Mouse (Mus musculus): ENCODE measurements around the gene Smc4. TPM values are rescaled to one million over a fixed set of nuclear protein-coding genes. Genes with fewer than 3 reads are reported as not detected.

Gene Smc4
- 63.7 and 91.4 TPM in 2 replicates for total RNA-seq (2012; rRNA removed)

DNA sequence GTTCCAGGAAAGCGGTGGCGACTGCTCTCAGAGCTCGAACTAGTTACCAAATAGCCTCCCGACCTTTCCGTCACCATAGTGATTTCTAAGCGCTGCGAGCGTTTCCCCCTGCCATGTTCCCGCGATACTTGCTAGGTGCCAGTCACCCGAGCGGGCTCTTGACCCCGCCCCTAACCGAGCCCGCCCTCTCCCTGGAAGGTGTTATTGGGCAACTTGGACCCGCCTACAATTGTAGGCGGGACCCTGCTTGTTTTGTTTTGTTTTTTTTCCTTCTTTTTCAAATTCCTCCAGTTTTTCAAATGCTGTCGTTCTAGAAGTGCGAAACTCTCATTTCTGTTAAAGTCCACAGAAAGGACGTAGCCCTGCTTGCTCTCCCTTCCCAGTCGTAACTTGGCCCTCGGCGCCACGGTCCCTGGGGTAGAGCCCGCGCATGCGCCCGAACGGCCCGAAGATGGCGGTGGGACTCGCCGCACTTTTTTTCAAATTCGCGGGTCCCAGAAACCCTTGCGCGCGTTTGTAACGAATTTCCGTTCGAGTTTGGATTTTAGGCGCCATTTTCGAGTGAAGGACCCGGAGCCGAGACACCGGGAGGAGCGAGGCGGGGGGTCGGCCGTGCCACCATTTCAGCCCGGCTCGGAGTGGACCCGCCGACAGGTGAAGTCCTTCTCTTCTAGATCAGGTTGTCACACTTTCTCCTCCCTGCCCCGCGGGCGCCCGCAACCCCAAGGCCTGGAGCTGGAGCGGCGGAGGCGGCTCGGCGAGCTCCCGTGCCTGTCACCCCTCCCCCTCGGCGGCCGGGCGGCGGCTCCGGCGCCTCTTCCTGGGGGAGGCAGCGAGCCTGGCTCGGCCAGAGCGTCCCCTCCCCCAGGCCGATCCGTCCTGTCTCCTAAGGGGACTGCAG lies at the start of gene Smc4, which contains the start of gene Ift80:
Gene Smc4, plus strand, starts transcription at position 302 of the 901 bp plus-strand sequence.
Gene Ift80, minus strand, starts transcription at position 134 of the 901 bp plus-strand sequence.
- TF ChIP-seq ZC3H11A (IDR thresholded peaks at IDR 0.05; ENCODE audit: borderline replicate concordance, low read depth, low read length) (no peak), ZNF384 (IDR thresholded peaks at IDR 0.05; ENCODE audit: low read depth, low read length) (peak; percentile 95), CHD2 (IDR thresholded peaks at IDR 0.05; ENCODE audit: low read depth, low read length) (peak; percentile 86)
- DNase-seq (ENCODE audit: low read depth, low spot score): peak; percentile 97
- Histone ChIP-seq H3K9me3 (ENCODE audit: control insufficient read depth, insufficient read depth, low read depth, low read length) (no peaks in the 10 kb centered on the region), H3K4me1 (ENCODE audit: control insufficient read depth in 2 of 2, insufficient read depth in 2 of 2, low read length in 2 of 2, poor library complexity in 1 of 2) (0 out of 4 replicates have a peak, but pooled peaks cover 0 to 2% of the 10 kb centered on the region in 2 experiments), H3K9ac (ENCODE audit: insufficient read depth, low read depth, low read length, poor library complexity, severe bottlenecking) (peak within 1 kb of the TSS; percentile 99), H3K27ac (ENCODE audit: insufficient read depth, low read depth, low read length, poor library complexity, severe bottlenecking) (peak within 1 kb of the TSS; percentile 96), H3K4me3 (ENCODE audit: insufficient read depth in 1 of 2, low read depth in 1 of 2, low read length in 2 of 2, poor library complexity in 1 of 2, severe bottlenecking in 1 of 2) (peak within 1 kb of the TSS; percentile 97), H3K36me3 (ENCODE audit: control insufficient read depth, insufficient read depth, low read length, poor library complexity, severe bottlenecking) (no peaks in the 10 kb centered on the region; the same call in 1 of the 2 replicates)
- in situ Hi-C loops (cut with MboI; ENCODE audit: low sequenced_read_pairs in 2 of 2, unreplicated experiment in 2 of 2): no loop called here

DNA sequence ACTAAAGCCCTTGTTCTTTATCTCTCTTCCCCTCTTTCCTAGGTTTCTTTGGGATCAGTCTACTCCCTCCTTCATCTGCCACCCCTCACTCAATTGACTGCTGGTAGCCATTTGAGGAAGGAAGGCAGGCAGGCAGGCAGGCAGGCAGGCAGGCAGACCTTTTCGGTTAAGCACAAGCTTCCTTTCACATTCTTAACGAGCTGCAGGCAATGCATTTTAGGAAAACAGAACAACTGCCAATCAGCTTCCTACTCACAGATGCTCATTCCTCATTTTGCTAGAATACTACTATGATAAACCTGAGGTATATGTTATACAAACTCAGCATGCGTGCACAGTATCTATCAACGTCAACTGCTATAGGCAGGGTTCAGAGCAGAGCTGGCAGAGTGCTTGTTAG lies 48.1 kb upstream of the Smc4 start:
- Histone ChIP-seq H3K9ac (ENCODE audit: insufficient read depth, low read depth, low read length, poor library complexity, severe bottlenecking) (no peak overlapping the region), H3K36me3 (ENCODE audit: control insufficient read depth, insufficient read depth, low read length, poor library complexity, severe bottlenecking) (0 out of 2 replicates have a peak, but pooled peaks cover 2% of the 10 kb centered on the region), H3K4me1 (ENCODE audit: control insufficient read depth in 2 of 2, insufficient read depth in 2 of 2, low read length in 2 of 2, poor library complexity in 1 of 2) (no peaks in the 10 kb centered on the region), H3K27ac (ENCODE audit: insufficient read depth, low read depth, low read length, poor library complexity, severe bottlenecking) (no peak overlapping the region), H3K9me3 (ENCODE audit: control insufficient read depth, insufficient read depth, low read depth, low read length) (no peaks in the 10 kb centered on the region), H3K4me3 (ENCODE audit: insufficient read depth in 1 of 2, low read depth in 1 of 2, low read length in 2 of 2, poor library complexity in 1 of 2, severe bottlenecking in 1 of 2) (no peak overlapping the region)
- no peak for DNase-seq (ENCODE audit: low read depth, low spot score)
- TF ChIP-seq MAFK (IDR thresholded peaks at IDR 0.05; ENCODE audit: insufficient read depth, low read depth, low read length) (no peak), ZNF384 (IDR thresholded peaks at IDR 0.05; ENCODE audit: low read depth, low read length) (no peak), ZC3H11A (IDR thresholded peaks at IDR 0.05; ENCODE audit: borderline replicate concordance, low read depth, low read length) (no peak), CHD2 (IDR thresholded peaks at IDR 0.05; ENCODE audit: low read depth, low read length) (no peak), HCFC1 (IDR thresholded peaks at IDR 0.05; ENCODE audit: borderline replicate concordance, insufficient read depth, low read length) (no peak)
- in situ Hi-C loops (cut with MboI; ENCODE audit: low sequenced_read_pairs in 2 of 2, unreplicated experiment in 2 of 2): no loop called here

DNA sequence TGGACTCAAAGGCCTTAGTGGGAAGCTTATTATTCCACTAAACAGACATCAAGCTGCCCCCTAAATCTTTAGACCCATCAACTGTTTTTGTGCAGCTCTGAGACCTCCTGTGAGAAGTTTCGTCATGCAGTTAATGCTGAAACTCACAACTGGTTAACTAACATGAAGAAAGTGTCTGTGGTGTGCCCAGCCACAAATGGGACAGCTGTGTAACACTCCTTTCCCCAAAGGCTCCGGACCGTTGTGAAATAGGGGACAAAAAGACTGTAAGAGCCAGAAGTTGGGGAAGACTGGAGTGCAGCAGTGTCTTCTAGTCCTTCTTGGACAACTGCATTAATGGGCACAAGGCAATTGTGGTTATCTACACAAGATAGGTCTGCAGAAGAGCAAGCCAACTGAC lies 47.1 kb upstream of the Smc4 start:
- in situ Hi-C loops (cut with MboI; ENCODE audit: low sequenced_read_pairs in 2 of 2, unreplicated experiment in 2 of 2): no loop called here
- 0 out of 2 replicates have a peak overlapping the region, but pooled peaks have one; percentile 22 for H3K27ac ChIP-seq (ENCODE audit: insufficient read depth, low read depth, low read length, poor library complexity, severe bottlenecking)
- H3K9ac ChIP-seq (ENCODE audit: insufficient read depth, low read depth, low read length, poor library complexity, severe bottlenecking): no peak overlapping the region
- H3K36me3 ChIP-seq (ENCODE audit: control insufficient read depth, insufficient read depth, low read length, poor library complexity, severe bottlenecking): 0 out of 2 replicates have a peak, but pooled peaks cover 3% of the 10 kb centered on the region
- no peak for DNase-seq (ENCODE audit: low read depth, low spot score)
- no peaks in the 10 kb centered on the region for H3K4me1 ChIP-seq (ENCODE audit: control insufficient read depth in 2 of 2, insufficient read depth in 2 of 2, low read length in 2 of 2, poor library complexity in 1 of 2)
- H3K9me3 ChIP-seq (ENCODE audit: control insufficient read depth, insufficient read depth, low read depth, low read length): no peaks in the 10 kb centered on the region
- TF ChIP-seq MAFK (IDR thresholded peaks at IDR 0.05; ENCODE audit: insufficient read depth, low read depth, low read length): no peak
- TF ChIP-seq CHD2 (IDR thresholded peaks at IDR 0.05; ENCODE audit: low read depth, low read length): no peak
- no peak for TF ChIP-seq ZNF384 (IDR thresholded peaks at IDR 0.05; ENCODE audit: low read depth, low read length)
- TF ChIP-seq ZC3H11A (IDR thresholded peaks at IDR 0.05; ENCODE audit: borderline replicate concordance, low read depth, low read length): no peak
- TF ChIP-seq HCFC1 (IDR thresholded peaks at IDR 0.05; ENCODE audit: borderline replicate concordance, insufficient read depth, low read length): no peak
- H3K4me3 ChIP-seq (ENCODE audit: insufficient read depth in 1 of 2, low read depth in 1 of 2, low read length in 2 of 2, poor library complexity in 1 of 2, severe bottlenecking in 1 of 2): no peak overlapping the region

DNA sequence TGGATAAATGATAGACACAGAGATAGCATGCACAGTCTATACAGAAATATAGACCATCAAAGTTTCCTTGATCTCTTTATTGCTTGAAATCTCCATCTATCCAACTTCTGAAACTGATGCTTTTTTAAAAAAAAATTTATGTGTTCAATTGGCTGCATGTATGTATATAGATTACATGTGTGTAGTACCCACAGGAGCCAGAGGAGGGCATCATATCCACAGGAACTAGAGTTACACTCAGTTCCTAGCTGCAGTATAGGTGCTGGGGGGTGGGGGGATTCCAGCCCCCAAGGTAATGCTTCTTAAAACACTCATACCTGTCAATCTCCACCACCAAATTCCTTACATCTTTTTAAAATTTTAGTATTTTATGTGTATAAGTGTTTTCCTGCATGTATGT lies 39.9 kb upstream of the Smc4 start:
- in situ Hi-C loops (cut with MboI; ENCODE audit: low sequenced_read_pairs in 2 of 2, unreplicated experiment in 2 of 2): no loop called here
- Histone ChIP-seq H3K36me3 (ENCODE audit: control insufficient read depth, insufficient read depth, low read length, poor library complexity, severe bottlenecking) (peaks cover 9% of the 10 kb centered on the region; the same call in 1 of the 2 replicates), H3K9ac (ENCODE audit: insufficient read depth, low read depth, low read length, poor library complexity, severe bottlenecking) (no peak overlapping the region), H3K9me3 (ENCODE audit: control insufficient read depth, insufficient read depth, low read depth, low read length) (no peaks in the 10 kb centered on the region), H3K27ac (ENCODE audit: insufficient read depth, low read depth, low read length, poor library complexity, severe bottlenecking) (no peak overlapping the region), H3K4me3 (ENCODE audit: insufficient read depth in 1 of 2, low read depth in 1 of 2, low read length in 2 of 2, poor library complexity in 1 of 2, severe bottlenecking in 1 of 2) (no peak overlapping the region), H3K4me1 (ENCODE audit: control insufficient read depth in 2 of 2, insufficient read depth in 2 of 2, low read length in 2 of 2, poor library complexity in 1 of 2) (no peaks in the 10 kb centered on the region)
- TF ChIP-seq ZC3H11A (IDR thresholded peaks at IDR 0.05; ENCODE audit: borderline replicate concordance, low read depth, low read length): no peak
- no peak for TF ChIP-seq CHD2 (IDR thresholded peaks at IDR 0.05; ENCODE audit: low read depth, low read length)
- no peak for TF ChIP-seq HCFC1 (IDR thresholded peaks at IDR 0.05; ENCODE audit: borderline replicate concordance, insufficient read depth, low read length)
- no peak for TF ChIP-seq ZNF384 (IDR thresholded peaks at IDR 0.05; ENCODE audit: low read depth, low read length)
- TF ChIP-seq MAFK (IDR thresholded peaks at IDR 0.05; ENCODE audit: insufficient read depth, low read depth, low read length): no peak
- DNase-seq (ENCODE audit: low read depth, low spot score): no peak

Data from ES-E14 (cell line).